In the genomic region with DNA sequence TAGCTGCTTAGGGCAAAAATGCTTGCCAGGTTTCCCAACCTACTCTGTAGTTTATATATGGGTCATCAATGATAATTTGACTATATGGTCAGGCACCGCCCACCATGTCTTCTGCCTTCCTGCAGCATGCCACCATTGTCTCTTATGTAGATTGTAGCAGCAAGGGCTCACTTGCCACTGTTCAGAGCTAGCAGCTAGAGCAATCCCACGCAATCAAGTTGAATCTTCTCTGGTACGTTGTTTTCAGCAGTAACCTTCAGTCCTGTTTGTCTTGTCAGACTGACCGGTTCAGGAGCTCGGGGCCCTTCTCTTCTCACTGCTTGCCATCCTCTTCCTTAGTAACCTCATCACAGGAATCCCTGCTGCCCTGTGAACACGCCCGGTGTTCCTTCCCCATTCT, we compare ENCODE assay signal across 21 mouse cellular contexts. TPM values are rescaled to one million over a fixed set of nuclear protein-coding genes. Genes with fewer than 3 reads are reported as not detected.
DNase-seq lines count a peak whose midpoint lies in the region; ATAC-seq and TF ChIP-seq lines count a peak whose summit lies in the region.
"Had no signal": no experiment of that assay in that cellular context is flagged by ENCODE, and none has a peak within 500 bp of the region (broad histone marks: within the 10 kb centered on the region; RNA-seq: fewer than 3 reads in every experiment).

No protein-coding gene starts in this region.

- no peak overlapping the region for H3K4me3 ChIP-seq in liver, adult 2 months (ENCODE audit: insufficient read depth, low read depth, low read length)
- H3K4me3 ChIP-seq in liver, embryonic 12.5 days: no peak overlapping the region
- H3K4me3 ChIP-seq: embryonic facial prominence, embryonic 13.5 days; embryonic facial prominence, embryonic 15.5 days; erythroblast, embryonic 14.5 days; forebrain, embryonic 10.5 days; forebrain, embryonic 12.5 days had no signal

- H3K36me3 ChIP-seq in liver, adult 2 months (ENCODE audit: control insufficient read depth, insufficient read depth, low read length): no peaks in the 10 kb centered on the region
- peaks cover 13% of the 10 kb centered on the region for H3K36me3 ChIP-seq in liver, embryonic 12.5 days
- H3K36me3 ChIP-seq: forebrain, embryonic 10.5 days; forebrain, embryonic 12.5 days had no signal

- H3K9ac ChIP-seq in liver, adult 2 months (ENCODE audit: low read depth, low read length): peak overlapping the region; percentile 63
- no peak overlapping the region for H3K9ac ChIP-seq in liver, embryonic 12.5 days
- H3K9ac ChIP-seq: embryonic facial prominence, embryonic 13.5 days; embryonic facial prominence, embryonic 15.5 days; forebrain, embryonic 12.5 days had no signal

- no peak for TF ChIP-seq POLR2A in liver, adult 2 months (IDR thresholded peaks at IDR 0.05; ENCODE audit: extremely low read depth, insufficient read depth, low read length)

- no peak for TF ChIP-seq CTCF in liver, adult 2 months (IDR thresholded peaks at IDR 0.05; ENCODE audit: low read depth, low read length)

- H3K9me3 ChIP-seq in liver, embryonic 12.5 days (replicated peaks): no peaks in the 10 kb centered on the region
- H3K9me3 ChIP-seq: embryonic facial prominence, embryonic 13.5 days; embryonic facial prominence, embryonic 15.5 days; forebrain, embryonic 10.5 days; forebrain, embryonic 12.5 days had no signal

- ATAC-seq in frontal cortex, adult (ENCODE audit: low TSS enrichment): 0 out of 2 replicates have a peak, but pooled peaks have one; percentile 51
- no peak for ATAC-seq in liver, embryonic 12.5 days
- ATAC-seq: forebrain, embryonic 14.5 days; forebrain, embryonic 16.5 days had no signal

- peaks cover 32% of the 10 kb centered on the region for H3K79me2 ChIP-seq in liver, adult 2 months (ENCODE audit: control insufficient read depth, insufficient read depth, low read length)

- peaks cover 46% of the 10 kb centered on the region for H3K4me1 ChIP-seq in liver, adult 2 months (ENCODE audit: control insufficient read depth, insufficient read depth, low read length)
- H3K4me1 ChIP-seq in liver, embryonic 12.5 days: 0 out of 2 replicates have a peak, but pooled peaks cover 10% of the 10 kb centered on the region
- H3K4me1 ChIP-seq: embryonic facial prominence, embryonic 13.5 days; embryonic facial prominence, embryonic 15.5 days; forebrain, embryonic 10.5 days; forebrain, embryonic 12.5 days had no signal

- H3K27me3 ChIP-seq in liver, adult 2 months (ENCODE audit: control insufficient read depth, insufficient read depth, low read length): no peaks in the 10 kb centered on the region
- no peaks in the 10 kb centered on the region for H3K27me3 ChIP-seq in liver, embryonic 12.5 days (replicated peaks)
- H3K27me3 ChIP-seq: embryonic facial prominence, embryonic 13.5 days; embryonic facial prominence, embryonic 15.5 days; forebrain, embryonic 12.5 days had no signal

- WGBS in liver, adult 2 months: 36% methylated on average over 7 of the region's 7 CpGs
- WGBS in liver, embryonic 12.5 days (ENCODE audit: insufficient replicate concordance): 78% methylated on average over 7 of the region's 7 CpGs

- DNase-seq in frontal cortex, postnatal 36 days (ENCODE audit: low spot score in 2 of 2): no peak
- DNase-seq in liver, adult 2 months (ENCODE audit: extremely low read depth, low read depth, low spot score): peak; percentile 72
- no peak for DNase-seq in layer of hippocampus, adult 8-10 months (ENCODE audit: low spot score in 2 of 2)
- DNase-seq: adrenal gland, adult 2 months; adrenal gland, postnatal 10 days; adrenal gland, postnatal 25 days; cerebellum, adult 11 months; cerebellum, adult 18-20 months; cerebellum, adult 9-10 months; cerebellum, postnatal 10 days; cerebellum, postnatal 25 days; embryo, embryonic 11 days had no signal

- peak overlapping the region; percentile 89 for H3K27ac ChIP-seq in liver, adult 2 months (replicated peaks; ENCODE audit: insufficient read depth, low read depth, low read length)
- no peak overlapping the region for H3K27ac ChIP-seq in liver, embryonic 12.5 days
- H3K27ac ChIP-seq: embryonic facial prominence, embryonic 13.5 days; embryonic facial prominence, embryonic 15.5 days; forebrain, embryonic 10.5 days; forebrain, embryonic 12.5 days had no signal

- H3K4me2 ChIP-seq in liver, embryonic 12.5 days: no peak overlapping the region
- H3K4me2 ChIP-seq: embryonic facial prominence, embryonic 13.5 days; embryonic facial prominence, embryonic 15.5 days; forebrain, embryonic 12.5 days had no signal

RNA-seq across cellular contexts. Expression of a gene that starts 36.6 kb away (rescaled TPM):
- 30.0 and 30.9 TPM in 2 replicates for total RNA-seq in liver, adult 2 months (2014; rRNA removed)
- 3.7 and 4.2 TPM in 2 replicates for polyA plus RNA-seq in liver, adult 2 months (2012; rRNA removed)
- polyA plus RNA-seq in liver, embryonic 12.5 days (2016; fragmentation: Nextera tagmentation; extraction: Ambion mirVana): 11.4 and 12.1 TPM in 2 replicates
- 10 to 100 TPM; 58.5 to 65.7 (median 62.7) TPM for total RNA-seq in layer of hippocampus, adult 8-10 months (2022)
